Mouse (Mus musculus): ENCODE data around the gene Arl5a. TPM values are rescaled to one million over a fixed set of nuclear protein-coding genes. Genes with fewer than 3 reads are reported as not detected.

The Arl5a gene
- 8.9 and 10.4 TPM in 2 replicates for polyA plus RNA-seq (2012; rRNA removed)

DNA sequence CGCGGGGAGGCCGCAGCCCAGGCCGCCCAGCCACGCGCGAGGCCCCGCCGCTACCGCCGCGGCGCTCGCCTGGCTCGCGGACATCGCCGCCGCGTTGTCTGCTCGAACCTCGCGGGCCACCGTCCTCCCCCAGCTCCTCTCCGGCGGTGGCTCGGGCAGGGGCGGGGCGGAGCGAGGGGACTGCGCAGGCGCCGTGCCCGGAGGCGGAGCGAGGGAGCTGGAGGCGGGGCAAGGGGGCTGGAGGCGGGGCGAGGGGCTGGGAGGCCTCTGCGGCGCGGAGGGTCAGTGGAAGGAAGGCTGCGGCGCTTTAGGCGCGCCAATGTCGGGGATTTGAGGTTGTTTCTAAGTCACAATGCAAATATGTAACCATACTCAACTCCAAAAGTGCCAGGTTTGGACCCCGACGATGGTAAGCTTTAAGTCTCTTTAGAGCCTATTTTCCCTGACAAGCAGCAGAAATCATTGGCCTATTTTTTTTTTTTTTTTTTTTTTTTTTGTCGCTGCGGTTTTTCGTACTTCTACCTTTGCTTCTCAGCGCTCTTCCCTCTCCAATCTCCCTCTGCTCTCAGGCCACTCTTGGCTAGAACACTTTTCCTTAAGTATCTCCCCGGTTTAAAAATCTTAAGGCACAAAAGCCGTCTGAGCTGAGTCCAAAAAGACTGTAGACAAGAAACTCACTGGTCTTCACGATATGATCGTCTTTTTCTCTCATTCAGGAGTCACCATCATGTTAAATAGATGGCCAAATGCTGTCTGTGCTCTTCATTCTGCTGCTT is at the start of gene Arl5a:
TSS of gene Arl5a (minus strand) at position 155 of the 776 bp plus-strand sequence.

DNA sequence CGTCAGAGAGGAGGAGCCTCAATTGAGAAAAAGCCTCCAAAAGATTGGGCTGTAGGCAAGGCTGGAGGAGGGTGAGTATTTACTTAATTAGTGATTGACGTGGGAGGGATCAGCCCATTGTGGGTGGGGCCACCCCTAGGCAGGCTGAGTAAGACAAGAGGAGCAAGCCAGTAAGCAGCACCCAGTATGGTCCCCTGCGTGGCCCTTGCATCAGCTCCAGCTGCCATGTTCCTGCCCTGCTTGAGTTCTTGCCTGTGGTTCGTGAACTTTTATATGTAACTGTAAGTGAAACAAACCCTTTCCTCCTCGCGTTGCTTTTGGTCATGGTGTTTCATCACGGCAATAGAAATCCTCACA is 46.3 kb downstream of the Arl5a start, which contains the start of gene Neb:
TSS of gene Neb (minus strand) at position 27 of the 357 bp plus-strand sequence.

Other genes with a start within 250 kb of the Arl5a start
- gene Neb, start 46.4 kb downstream of the Arl5a start, polyA plus RNA-seq (2012; rRNA removed) = 1.5 and 1.8 TPM in 2 replicates